Mouse (Mus musculus): ENCODE results near the gene Ly6g5b.

Ly6g5b gene

GRCm38 (mm10) chr17:35115046-35116019, at the start of gene Ly6g5b:
TSS of gene Ly6g5b (minus strand) at chr17:35115428.
- DNase-seq (ENCODE audit: low spot score), result no peak

GRCm38 (mm10) chr17:35164218-35164567, 49.0 kb upstream of the Ly6g5b start:
- no peak for DNase-seq (ENCODE audit: low spot score)

- no peak for DNase-seq (ENCODE audit: low spot score)
Observed at GRCm38 (mm10) chr17:35163326-35164081, 48.3 kb upstream of the Ly6g5b start.

GRCm38 (mm10) chr17:35162730-35163129, 47.5 kb upstream of the Ly6g5b start:
- DNase-seq (ENCODE audit: low spot score), result no peak

- no peak for DNase-seq (ENCODE audit: low spot score)
Observed at GRCm38 (mm10) chr17:35162121-35162520, 46.9 kb upstream of the Ly6g5b start.

GRCm38 (mm10) chr17:35161421-35161820, 46.2 kb upstream of the Ly6g5b start:
- no peak for DNase-seq (ENCODE audit: low spot score)

GRCm38 (mm10) chr17:35159638-35160037, 44.4 kb upstream of the Ly6g5b start:
- DNase-seq (ENCODE audit: low spot score), result no peak

GRCm38 (mm10) chr17:35158850-35159593, 43.8 kb upstream of the Ly6g5b start:
- no peak for DNase-seq (ENCODE audit: low spot score)

GRCm38 (mm10) chr17:35157661-35158175, 42.5 kb upstream of the Ly6g5b start:
- DNase-seq (ENCODE audit: low spot score), result no peak

- DNase-seq (ENCODE audit: low spot score), result no peak
Observed at GRCm38 (mm10) chr17:35157254-35157653, 42.0 kb upstream of the Ly6g5b start.

- DNase-seq (ENCODE audit: low spot score), result no peak
Observed at GRCm38 (mm10) chr17:35156461-35157200, 41.4 kb upstream of the Ly6g5b start.

GRCm38 (mm10) chr17:35155451-35155850, 40.2 kb upstream of the Ly6g5b start:
- no peak for DNase-seq (ENCODE audit: low spot score)

GRCm38 (mm10) chr17:35154616-35155015, 39.4 kb upstream of the Ly6g5b start:
- DNase-seq (ENCODE audit: low spot score), result no peak

- DNase-seq (ENCODE audit: low spot score), result no peak
Observed at GRCm38 (mm10) chr17:35153931-35154330, 38.7 kb upstream of the Ly6g5b start.

GRCm38 (mm10) chr17:35153077-35153476, 37.8 kb upstream of the Ly6g5b start:
- DNase-seq (ENCODE audit: low spot score), result no peak

GRCm38 (mm10) chr17:35152121-35152520, 36.9 kb upstream of the Ly6g5b start:
- DNase-seq (ENCODE audit: low spot score), result no peak

GRCm38 (mm10) chr17:35147922-35148639, 32.9 kb upstream of the Ly6g5b start:
- no peak for DNase-seq (ENCODE audit: low spot score)

GRCm38 (mm10) chr17:35147348-35147747, 32.1 kb upstream of the Ly6g5b start:
- DNase-seq (ENCODE audit: low spot score), result no peak

- no peak for DNase-seq (ENCODE audit: low spot score)
Observed at GRCm38 (mm10) chr17:35146139-35146538, 30.9 kb upstream of the Ly6g5b start.

GRCm38 (mm10) chr17:35141971-35142370, 26.7 kb upstream of the Ly6g5b start:
- no peak for DNase-seq (ENCODE audit: low spot score)

Data from layer of hippocampus, adult 9-10 months (tissue).